Mouse (Mus musculus) gastrocnemius, adult 2 months (tissue): ENCODE results near the gene Bmp6. TPM values are rescaled to one million over a fixed set of nuclear protein-coding genes. Genes with fewer than 3 reads are reported as not detected.
A peak's percentile ranks its signal among the peaks of the same experiment; 100 is the strongest.

Experiments used
- DNase-seq: peaks from one replicate; pipeline ENCODE4 v3.0.0; 2022
- H3K27ac ChIP-seq: fragments of 200-600 bp; 2 replicates; pipeline ENCODE4 v1.8.1; 2022; ENCODE audit warnings: mild to moderate bottlenecking
- H3K4me3 ChIP-seq: fragments of 200-600 bp; 2 replicates; pipeline ENCODE4 v1.8.1; 2022; ENCODE audit warnings: mild to moderate bottlenecking, moderate library complexity
- CTCF ChIP-seq: fragments of 200-600 bp; IDR thresholded peaks from 2 replicates; pipeline ENCODE4 v1.8.1; 2022; ENCODE audit warnings: antibody characterized with exemption, mild to moderate bottlenecking, moderate library complexity
- intact Hi-C: fragments of 180-260 bp; cut with DNase I; formaldehyde crosslinking; loops from one replicate; pipeline ENCODE4 v1.15.1; 2025
- long read RNA-seq, 2 experiments: library from polyadenylated mRNA; stranded (forward); transcript quantifications; one replicate each; pipeline ENCODE4 v2.0.0; 2021
- total RNA-seq, 2 experiments: library from RNA; stranded (reverse); gene quantifications; 2 replicates each; pipeline ENCODE4 v1.2.3; 2021

Gene Bmp6
- total RNA-seq = 10 to 100 TPM; 11.2 to 11.3 TPM
- long read RNA-seq, experiment 1, transcript Bmp6-201 (7 exons, 3,593 nt) = major isoform, 22 of 23 reads
- long read RNA-seq, experiment 1, partial matches to known transcripts = 1 of 23 reads
- long read RNA-seq, experiment 1, other reads (novel, unspliced or antisense) = 0 of 23 reads
- long read RNA-seq, experiment 2, transcript Bmp6-201 (7 exons, 3,593 nt) = major isoform, 40 of 42 reads
- long read RNA-seq, experiment 2, partial matches to known transcripts = 2 of 42 reads
- long read RNA-seq, experiment 2, other reads (novel, unspliced or antisense) = 0 of 42 reads

- Histone ChIP-seq H3K4me3 (peak within 1 kb of the TSS; percentile 84), H3K27ac (peak within 1 kb of the TSS; percentile 78)
- intact Hi-C loops = loop anchor here (5.0 kb wide), 1 partner anchor 157 kb away; no protein-coding TSS in a partner anchor
- TF ChIP-seq CTCF = no peak
- peak; percentile 88 for DNase-seq
Observed at GRCm38 (mm10) chr13:38344713-38345430, at the start of gene Bmp6. TSS of gene Bmp6 (plus strand) at chr13:38345107.

- Histone ChIP-seq H3K27ac (no peak overlapping the region), H3K4me3 (no peak overlapping the region)
- TF ChIP-seq CTCF = no peak
- intact Hi-C loops = no loop called here
- DNase-seq = no peak
Observed at GRCm38 (mm10) chr13:38296166-38296565, 48.7 kb upstream of the Bmp6 start.

- H3K4me3 ChIP-seq = no peak overlapping the region
- no peak overlapping the region for H3K27ac ChIP-seq
- no peak for TF ChIP-seq CTCF
- DNase-seq = no peak
- intact Hi-C loops = no loop called here
Observed at GRCm38 (mm10) chr13:38296601-38297000, 48.3 kb upstream of the Bmp6 start.

GRCm38 (mm10) chr13:38311125-38311524, 33.8 kb upstream of the Bmp6 start:
- intact Hi-C loops = no loop called here
- no peak overlapping the region for H3K4me3 ChIP-seq

GRCm38 (mm10) chr13:38312357-38313040, 32.4 kb upstream of the Bmp6 start:
- Histone ChIP-seq H3K27ac (no peak overlapping the region), H3K4me3 (no peak overlapping the region)
- TF ChIP-seq CTCF = no peak
- DNase-seq = no peak
- intact Hi-C loops = no loop called here

More at GRCm38 (mm10) chr13:38311125-38311524, 33.8 kb upstream of the Bmp6 start:
- no peak for DNase-seq
- no peak overlapping the region for H3K27ac ChIP-seq
- TF ChIP-seq CTCF = no peak

GRCm38 (mm10) chr13:38314590-38314989, 30.3 kb upstream of the Bmp6 start:
- intact Hi-C loops = no loop called here
- no peak overlapping the region for H3K27ac ChIP-seq
- H3K4me3 ChIP-seq = no peak overlapping the region
- no peak for DNase-seq
- no peak for TF ChIP-seq CTCF

GRCm38 (mm10) chr13:38318418-38318817, 26.5 kb upstream of the Bmp6 start:
- no peak overlapping the region for H3K27ac ChIP-seq
- H3K4me3 ChIP-seq = no peak overlapping the region
- intact Hi-C loops = no loop called here
- TF ChIP-seq CTCF = no peak
- no peak for DNase-seq

GRCm38 (mm10) chr13:38320354-38320753, 24.6 kb upstream of the Bmp6 start:
- Histone ChIP-seq H3K4me3 (no peak overlapping the region), H3K27ac (no peak overlapping the region)
- TF ChIP-seq CTCF = no peak
- intact Hi-C loops = no loop called here
- DNase-seq = no peak

- no peak overlapping the region for H3K27ac ChIP-seq
Observed at GRCm38 (mm10) chr13:38324452-38324851, 20.5 kb upstream of the Bmp6 start.

GRCm38 (mm10) chr13:38327377-38327776, 17.5 kb upstream of the Bmp6 start:
- H3K4me3 ChIP-seq = no peak overlapping the region
- intact Hi-C loops = no loop called here
- no peak overlapping the region for H3K27ac ChIP-seq
- no peak for TF ChIP-seq CTCF
- no peak for DNase-seq

More at GRCm38 (mm10) chr13:38324452-38324851, 20.5 kb upstream of the Bmp6 start:
- intact Hi-C loops = no loop called here
- no peak for TF ChIP-seq CTCF
- DNase-seq = no peak
- no peak overlapping the region for H3K4me3 ChIP-seq

- DNase-seq = no peak
- no peak overlapping the region for H3K27ac ChIP-seq
- no peak overlapping the region for H3K4me3 ChIP-seq
- intact Hi-C loops = no loop called here
- TF ChIP-seq CTCF = no peak
Observed at GRCm38 (mm10) chr13:38333496-38333895, 11.4 kb upstream of the Bmp6 start.

- TF ChIP-seq CTCF = peak; percentile 81
- intact Hi-C loops = loop anchor here (1.0 to 5.0 kb wide), 3 partner anchors 96 to 239 kb away; no protein-coding TSS in a partner anchor
- Histone ChIP-seq H3K4me3 (no peak overlapping the region), H3K27ac (no peak overlapping the region)
- peak; percentile 75 for DNase-seq
Observed at GRCm38 (mm10) chr13:38342598-38342997, 2.3 kb upstream of the Bmp6 start.

- DNase-seq = no peak
- intact Hi-C loops = loop anchor here (2.0 to 5.0 kb wide), 2 partner anchors 96 to 159 kb away; no protein-coding TSS in a partner anchor
- Histone ChIP-seq H3K4me3 (no peak overlapping the region), H3K27ac (no peak overlapping the region)
- peak; percentile 21; the same call in 1 of the 2 replicates for TF ChIP-seq CTCF
Observed at GRCm38 (mm10) chr13:38343202-38343601, 1.7 kb upstream of the Bmp6 start.
